Mouse (Mus musculus) lung, postnatal 10 days (tissue): ENCODE measurements around the gene Wwc2.

Experiments used
- DNase-seq: peaks from one replicate; pipeline ENCODE4 v3.0.0; 2021

Gene Wwc2

GRCm38 (mm10) chr8:47899891-47900290, 90.8 kb downstream of the Wwc2 start:
- no peak for DNase-seq

- no peak for DNase-seq
These were observed 98.3 kb downstream of the Wwc2 start for GRCm38 (mm10) chr8:47892419-47892818.

- no peak for DNase-seq
These were observed 99.1 kb downstream of the Wwc2 start for GRCm38 (mm10) chr8:47891641-47892040.

- no peak for DNase-seq
These were observed 99.9 kb downstream of the Wwc2 start for GRCm38 (mm10) chr8:47890814-47891210.

GRCm38 (mm10) chr8:47889936-47890813, 100.5 kb downstream of the Wwc2 start:
- no peak for DNase-seq

GRCm38 (mm10) chr8:47888841-47889570, 101.7 kb downstream of the Wwc2 start:
- DNase-seq, result no peak

- DNase-seq, result no peak
These were observed 106.4 kb downstream of the Wwc2 start for GRCm38 (mm10) chr8:47884306-47884705.

GRCm38 (mm10) chr8:47883739-47884138, 107.0 kb downstream of the Wwc2 start:
- no peak for DNase-seq

- no peak for DNase-seq
These were observed 112.2 kb downstream of the Wwc2 start for GRCm38 (mm10) chr8:47878516-47878915.

GRCm38 (mm10) chr8:47875865-47876264, 114.9 kb downstream of the Wwc2 start:
- no peak for DNase-seq

GRCm38 (mm10) chr8:47874497-47875178, 116.1 kb downstream of the Wwc2 start:
- no peak for DNase-seq

GRCm38 (mm10) chr8:47872361-47873107, 118.2 kb downstream of the Wwc2 start:
- peak; percentile 55 for DNase-seq

GRCm38 (mm10) chr8:47867067-47867466, 123.7 kb downstream of the Wwc2 start:
- DNase-seq, result peak; percentile 88

GRCm38 (mm10) chr8:47866568-47866967, 124.2 kb downstream of the Wwc2 start:
- no peak for DNase-seq

- no peak for DNase-seq
These were observed 131.5 kb downstream of the Wwc2 start for GRCm38 (mm10) chr8:47859259-47859658.

- no peak for DNase-seq
These were observed 137.4 kb downstream of the Wwc2 start for GRCm38 (mm10) chr8:47853356-47853755.

- DNase-seq, result no peak
These were observed 138.0 kb downstream of the Wwc2 start for GRCm38 (mm10) chr8:47852737-47853136.

- DNase-seq, result peak; percentile 86
These were observed 138.8 kb downstream of the Wwc2 start for GRCm38 (mm10) chr8:47851824-47852502.

GRCm38 (mm10) chr8:47849842-47850241, 140.9 kb downstream of the Wwc2 start:
- DNase-seq, result no peak

- no peak for DNase-seq
These were observed 142.8 kb downstream of the Wwc2 start for GRCm38 (mm10) chr8:47847931-47848330.

GRCm38 (mm10) chr8:47847161-47847560, 143.6 kb downstream of the Wwc2 start:
- no peak for DNase-seq

- no peak for DNase-seq
These were observed 144.8 kb downstream of the Wwc2 start for GRCm38 (mm10) chr8:47845956-47846355.
